Mouse (Mus musculus) bone marrow, adult 2 months (tissue): Measurements from ENCODE around the gene Sim2.

Experiments
- CTCF ChIP-seq: fragments of 200-500 bp; IDR thresholded peaks from 2 replicates; pipeline ENCODE4 v1.5.1; 2011; ENCODE audit warnings: low read length, control low read depth; ENCODE audit not compliant: control insufficient read depth, insufficient read depth
- POLR2A ChIP-seq: fragments of 200-500 bp; IDR thresholded peaks from 2 replicates; pipeline ENCODE4 v1.6.1; 2011; ENCODE audit warnings: low read depth, mild to moderate bottlenecking, control low read depth, low read length, borderline replicate concordance; ENCODE audit not compliant: control insufficient read depth

DNA sequence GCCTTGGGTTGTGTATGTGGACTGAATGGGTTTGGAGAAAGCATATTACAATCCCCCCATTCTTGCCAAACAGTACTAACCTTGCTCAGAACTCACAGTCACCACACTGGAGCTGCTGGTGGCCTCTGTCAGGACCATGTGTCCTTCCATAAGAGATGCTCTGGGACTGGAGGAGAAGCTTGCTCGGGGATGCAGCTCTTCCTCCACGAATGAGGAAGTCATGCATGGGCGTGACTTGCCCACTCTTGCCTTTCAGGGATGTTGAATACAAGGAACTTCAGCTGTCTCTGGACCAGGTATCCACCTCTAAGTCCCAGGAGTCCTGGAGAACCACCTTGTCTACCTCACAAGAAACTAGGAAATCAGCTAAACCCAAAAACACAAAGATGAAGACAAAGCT is 37.6 kb downstream of the Sim2 start:
- TF ChIP-seq CTCF (no peak), POLR2A (no peak)
